Mouse (Mus musculus): ENCODE data around the gene Nfia.

The Nfia gene

GRCm38 (mm10) chr4:97868307-97868937 lies 95.9 kb downstream of the Nfia start:
- no peak for DNase-seq (ENCODE audit: low read depth, low spot score)

- peak; percentile 24 for DNase-seq (ENCODE audit: low read depth, low spot score)
These were observed 96.5 kb downstream of the Nfia start for GRCm38 (mm10) chr4:97868938-97869440.

- DNase-seq (ENCODE audit: low read depth, low spot score), result no peak
These were observed 96.9 kb downstream of the Nfia start for GRCm38 (mm10) chr4:97869451-97869850.

GRCm38 (mm10) chr4:97871770-97872439 lies 99.4 kb downstream of the Nfia start:
- no peak for DNase-seq (ENCODE audit: low read depth, low spot score)

GRCm38 (mm10) chr4:97874916-97875315 lies 102.4 kb downstream of the Nfia start:
- no peak for DNase-seq (ENCODE audit: low read depth, low spot score)

GRCm38 (mm10) chr4:97875901-97876300 lies 103.4 kb downstream of the Nfia start:
- no peak for DNase-seq (ENCODE audit: low read depth, low spot score)

GRCm38 (mm10) chr4:97879696-97880095 lies 107.2 kb downstream of the Nfia start:
- DNase-seq (ENCODE audit: low read depth, low spot score), result no peak

GRCm38 (mm10) chr4:97880120-97881055 lies 107.9 kb downstream of the Nfia start:
- no peak for DNase-seq (ENCODE audit: low read depth, low spot score)

GRCm38 (mm10) chr4:97885574-97885973 lies 113.0 kb downstream of the Nfia start:
- no peak for DNase-seq (ENCODE audit: low read depth, low spot score)

- DNase-seq (ENCODE audit: low read depth, low spot score), result no peak
These were observed 113.7 kb downstream of the Nfia start for GRCm38 (mm10) chr4:97886220-97886619.

GRCm38 (mm10) chr4:97887228-97887627 lies 114.7 kb downstream of the Nfia start:
- DNase-seq (ENCODE audit: low read depth, low spot score), result no peak

- DNase-seq (ENCODE audit: low read depth, low spot score), result no peak
These were observed 118.5 kb downstream of the Nfia start for GRCm38 (mm10) chr4:97891063-97891462.

GRCm38 (mm10) chr4:97891611-97892010 lies 119.1 kb downstream of the Nfia start:
- DNase-seq (ENCODE audit: low read depth, low spot score), result no peak

- DNase-seq (ENCODE audit: low read depth, low spot score), result no peak
These were observed 121.7 kb downstream of the Nfia start for GRCm38 (mm10) chr4:97893915-97894884.

- no peak for DNase-seq (ENCODE audit: low read depth, low spot score)
These were observed 123.4 kb downstream of the Nfia start for GRCm38 (mm10) chr4:97895940-97896339.

GRCm38 (mm10) chr4:97900256-97900944 lies 127.9 kb downstream of the Nfia start:
- no peak for DNase-seq (ENCODE audit: low read depth, low spot score)

- DNase-seq (ENCODE audit: low read depth, low spot score), result no peak
These were observed 133.3 kb downstream of the Nfia start for GRCm38 (mm10) chr4:97905826-97906225.

- DNase-seq (ENCODE audit: low read depth, low spot score), result no peak
These were observed 136.1 kb downstream of the Nfia start for GRCm38 (mm10) chr4:97908576-97909147.

- DNase-seq (ENCODE audit: low read depth, low spot score), result no peak
These were observed 137.7 kb downstream of the Nfia start for GRCm38 (mm10) chr4:97910115-97910776.

Measured in retina, postnatal 7 days (tissue).